Comparison of ENCODE assay signal across 8 mouse cellular contexts in genomic region chr11:79703885-79704291, GRCm38 (mm10).
A peak's percentile ranks its signal among the peaks of the same experiment; 100 is the strongest.
DNase-seq lines count a peak whose midpoint lies in the region; ATAC-seq and TF ChIP-seq lines count a peak whose summit lies in the region.

No protein-coding gene starts in this region.

- peak in 1 of 2 experiments; percentile 74 for DNase-seq in cerebellum, adult 2 months
- no peak for DNase-seq in cerebellum, postnatal 10 days
- DNase-seq in spleen, adult 2 months (ENCODE audit: low read depth in 1 of 2, low spot score in 2 of 2) = peak in 1 of 2 experiments; percentile 14
- no peak for DNase-seq in spleen, postnatal 14 days (ENCODE audit: low spot score in 2 of 2)
- peak; percentile 60 to 70 for DNase-seq in frontal cortex, adult 2 months (ENCODE audit: extremely low spot score in 1 of 2, low spot score in 1 of 2)
- no peak for DNase-seq in urinary bladder, adult 2 months (ENCODE audit: low spot score)

- peak overlapping the region; percentile 65 for H3K4me2 ChIP-seq in limb, embryonic 12.5 days
- H3K4me2 ChIP-seq in midbrain, embryonic 16.5 days (ENCODE audit: low read length) = peak overlapping the region; percentile 77

- no peak for TF ChIP-seq CTCF in cerebellum, adult 2 months (IDR thresholded peaks at IDR 0.05; ENCODE audit: borderline replicate concordance, insufficient read depth, low read depth, low read length)
- TF ChIP-seq CTCF in spleen, adult 2 months (IDR thresholded peaks at IDR 0.05; ENCODE audit: extremely low read depth, insufficient read depth, insufficient read length, insufficient replicate concordance) = no peak

- no peaks in the 10 kb centered on the region for H3K27me3 ChIP-seq in cerebellum, adult 2 months (ENCODE audit: control insufficient read depth, insufficient read depth, low read length)
- H3K27me3 ChIP-seq in spleen, adult 2 months (ENCODE audit: control insufficient read depth, insufficient read depth, low read length) = no peaks in the 10 kb centered on the region
- H3K27me3 ChIP-seq in limb, embryonic 12.5 days = peaks cover 2% of the 10 kb centered on the region
- no peaks in the 10 kb centered on the region for H3K27me3 ChIP-seq in midbrain, embryonic 16.5 days (ENCODE audit: control insufficient read depth, insufficient read depth, low read depth, low read length)

- no peak for TF ChIP-seq POLR2A in cerebellum, adult 2 months (IDR thresholded peaks at IDR 0.05; ENCODE audit: borderline replicate concordance, insufficient read depth, low read length)
- TF ChIP-seq POLR2A in spleen, adult 2 months (IDR thresholded peaks at IDR 0.05; ENCODE audit: low read depth, low read length) = no peak

- ATAC-seq in limb, embryonic 12.5 days (ENCODE audit: insufficient number of reproducible peaks, insufficient read depth, low FRiP score, low TSS enrichment, low read depth) = no peak; the same call in 1 of the 2 replicates
- ATAC-seq in midbrain, embryonic 16.5 days = peak; percentile 80

- H3K9ac ChIP-seq in limb, embryonic 12.5 days (replicated peaks) = peak overlapping the region; percentile 83
- H3K9ac ChIP-seq in midbrain, embryonic 16.5 days (ENCODE audit: low read depth, low read length) = peak overlapping the region; percentile 92

- H3K4me1 ChIP-seq in cerebellum, adult 2 months (ENCODE audit: control insufficient read depth, insufficient read depth, low read length) = peaks cover 10% of the 10 kb centered on the region
- H3K4me1 ChIP-seq in spleen, adult 2 months (ENCODE audit: control insufficient read depth, insufficient read depth, insufficient read length) = peaks cover 5% of the 10 kb centered on the region
- H3K4me1 ChIP-seq in limb, embryonic 12.5 days (replicated peaks) = peaks cover 42% of the 10 kb centered on the region
- peaks cover 21% of the 10 kb centered on the region for H3K4me1 ChIP-seq in midbrain, embryonic 16.5 days (ENCODE audit: control insufficient read depth, insufficient read depth, low read length)

- H3K4me3 ChIP-seq in cerebellum, adult 2 months (replicated peaks; ENCODE audit: insufficient read depth, low read depth, low read length) = peak overlapping the region; percentile 89
- H3K4me3 ChIP-seq in spleen, adult 2 months (ENCODE audit: extremely low read depth, insufficient read depth, insufficient read length) = peak overlapping the region; percentile 93
- H3K4me3 ChIP-seq in limb, embryonic 12.5 days (replicated peaks) = peak overlapping the region; percentile 70
- H3K4me3 ChIP-seq in midbrain, embryonic 16.5 days (ENCODE audit: low read depth, low read length) = peak overlapping the region; percentile 82

- 0 out of 2 replicates have a peak, but pooled peaks cover 2% of the 10 kb centered on the region for H3K36me3 ChIP-seq in spleen, adult 2 months (ENCODE audit: control insufficient read depth, insufficient read depth, low read length)
- H3K36me3 ChIP-seq in limb, embryonic 12.5 days = peaks cover 17% of the 10 kb centered on the region
- no peaks in the 10 kb centered on the region; the same call in 1 of the 2 replicates for H3K36me3 ChIP-seq in midbrain, embryonic 16.5 days (ENCODE audit: control insufficient read depth, insufficient read depth, low read length)

- H3K9me3 ChIP-seq in limb, embryonic 12.5 days = no peaks in the 10 kb centered on the region
- no peaks in the 10 kb centered on the region for H3K9me3 ChIP-seq in midbrain, embryonic 16.5 days (replicated peaks; ENCODE audit: control insufficient read depth, low read length, poor library complexity, severe bottlenecking)

- H3K27ac ChIP-seq in cerebellum, adult 2 months (ENCODE audit: insufficient read depth, low read length) = peak overlapping the region; percentile 95
- H3K27ac ChIP-seq in spleen, adult 2 months (ENCODE audit: insufficient read depth, low read length) = peak overlapping the region; percentile 94
- peak overlapping the region; percentile 97 for H3K27ac ChIP-seq in limb, embryonic 12.5 days
- H3K27ac ChIP-seq in midbrain, embryonic 16.5 days (ENCODE audit: low read length) = peak overlapping the region; percentile 98

- under 1% methylated on average over 27 of the region's 27 CpGs for WGBS in cerebellum, adult 2 months
- under 1% methylated on average over 27 of the region's 27 CpGs for WGBS in spleen, adult 2 months
- under 1% methylated on average over 27 of the region's 27 CpGs for WGBS in limb, embryonic 12.5 days
- WGBS in midbrain, embryonic 16.5 days = under 1% methylated on average over 25 of the region's 27 CpGs

Comparison
In these comparisons a context has a peak if more than half of its experiments do, and no peak if none do; other contexts are left out.
1. DNase-seq: peak in frontal cortex, adult 2 months (2 of 2); none in cerebellum, postnatal 10 days (0 of 2), spleen, postnatal 14 days (0 of 2) and urinary bladder, adult 2 months (single experiment).
2. Peak in every context shown above with its lines, with median percentiles within 50 percentile points of each other: H3K27ac ChIP-seq and H3K4me3 ChIP-seq.